21 mouse cellular contexts compared by ENCODE assay signal in genomic region chr4:98189894-98190293, GRCm38 (mm10).
DNase-seq lines count a peak whose midpoint lies in the region; ATAC-seq and TF ChIP-seq lines count a peak whose summit lies in the region.
"Had no signal": no experiment of that assay in that cellular context is flagged by ENCODE, and none has a peak within 500 bp of the region (broad histone marks: within the 10 kb centered on the region; RNA-seq: fewer than 3 reads in every experiment).

No protein-coding gene starts in this region.

- TF ChIP-seq EP300 in lung, postnatal 0 days (IDR thresholded peaks at IDR 0.05), result no peak

- peak overlapping the region; percentile 30; the same call in 1 of the 2 replicates for H3K27ac ChIP-seq in lung, embryonic 15.5 days
- H3K27ac ChIP-seq in lung, postnatal 0 days (ENCODE audit: low read length), result no peak overlapping the region
- H3K27ac ChIP-seq in liver, embryonic 11.5 days (ENCODE audit: low read depth, low read length), result no peak overlapping the region
- H3K27ac ChIP-seq: embryonic facial prominence, embryonic 12.5 days; hindbrain, embryonic 15.5 days; kidney, postnatal 0 days; limb, embryonic 10.5 days; macrophage; midbrain, embryonic 13.5 days had no signal

- 50% methylated on average over 1 of the region's 1 CpGs for WGBS in lung, embryonic 15.5 days
- WGBS in lung, postnatal 0 days, result 35% methylated on average over 1 of the region's 1 CpGs
- 35% methylated on average over 1 of the region's 1 CpGs for WGBS in liver, embryonic 11.5 days

- H3K9me3 ChIP-seq in lung, embryonic 15.5 days, result no peaks in the 10 kb centered on the region
- no peaks in the 10 kb centered on the region for H3K9me3 ChIP-seq in lung, postnatal 0 days (ENCODE audit: low read length)
- no peaks in the 10 kb centered on the region for H3K9me3 ChIP-seq in liver, embryonic 11.5 days (ENCODE audit: control insufficient read depth, low read length)
- H3K9me3 ChIP-seq: embryonic facial prominence, embryonic 12.5 days; heart, embryonic 12.5 days; hindbrain, embryonic 15.5 days; limb, embryonic 10.5 days; midbrain, embryonic 13.5 days had no signal

- H3K36me3 ChIP-seq in lung, embryonic 15.5 days, result no peaks in the 10 kb centered on the region
- no peaks in the 10 kb centered on the region for H3K36me3 ChIP-seq in lung, postnatal 0 days (ENCODE audit: insufficient read depth, low read length)
- no peaks in the 10 kb centered on the region for H3K36me3 ChIP-seq in liver, embryonic 11.5 days (ENCODE audit: control insufficient read depth, insufficient read depth, low read length)
- H3K36me3 ChIP-seq: embryonic facial prominence, embryonic 12.5 days; heart, embryonic 12.5 days; hindbrain, embryonic 15.5 days; limb, embryonic 10.5 days; midbrain, embryonic 13.5 days had no signal

- H3K4me3 ChIP-seq in lung, embryonic 15.5 days, result no peak overlapping the region
- no peak overlapping the region for H3K4me3 ChIP-seq in lung, postnatal 0 days (ENCODE audit: low read depth, low read length)
- H3K4me3 ChIP-seq in liver, embryonic 11.5 days (ENCODE audit: low read depth, low read length), result no peak overlapping the region
- H3K4me3 ChIP-seq: embryonic facial prominence, embryonic 12.5 days; heart, embryonic 12.5 days; hindbrain, embryonic 15.5 days; limb, embryonic 10.5 days; midbrain, embryonic 13.5 days had no signal

- H3K4me1 ChIP-seq in lung, embryonic 15.5 days, result no peaks in the 10 kb centered on the region
- no peaks in the 10 kb centered on the region for H3K4me1 ChIP-seq in lung, postnatal 0 days (ENCODE audit: insufficient read depth, low read depth, low read length)
- H3K4me1 ChIP-seq in liver, embryonic 11.5 days (replicated peaks; ENCODE audit: control insufficient read depth, insufficient read depth, low read length), result no peaks in the 10 kb centered on the region
- H3K4me1 ChIP-seq: embryonic facial prominence, embryonic 12.5 days; heart, embryonic 12.5 days; hindbrain, embryonic 15.5 days; limb, embryonic 10.5 days; midbrain, embryonic 13.5 days had no signal

- no peak overlapping the region for H3K9ac ChIP-seq in lung, embryonic 15.5 days
- no peak overlapping the region for H3K9ac ChIP-seq in lung, postnatal 0 days (replicated peaks; ENCODE audit: low read depth)
- H3K9ac ChIP-seq in liver, embryonic 11.5 days (ENCODE audit: low read depth, low read length), result no peak overlapping the region
- H3K9ac ChIP-seq: embryonic facial prominence, embryonic 12.5 days; heart, embryonic 12.5 days; hindbrain, embryonic 15.5 days; midbrain, embryonic 13.5 days had no signal

- TF ChIP-seq CTCF in lung, postnatal 0 days (IDR thresholded peaks at IDR 0.05), result no peak

- H3K4me2 ChIP-seq in lung, embryonic 15.5 days, result no peak overlapping the region
- no peak overlapping the region for H3K4me2 ChIP-seq in lung, postnatal 0 days (replicated peaks; ENCODE audit: low read depth, low read length)
- no peak overlapping the region for H3K4me2 ChIP-seq in liver, embryonic 11.5 days
- H3K4me2 ChIP-seq: embryonic facial prominence, embryonic 12.5 days; heart, embryonic 12.5 days; hindbrain, embryonic 15.5 days; midbrain, embryonic 13.5 days had no signal

- DNase-seq in lung, postnatal 0 days (ENCODE audit: low spot score), result no peak
- peak; percentile 66 for DNase-seq in c-Kit-positive CD71-positive TER-119-negative erythroid progenitor cells, embryonic 14.5 days (ENCODE audit: low read depth)
- no peak for DNase-seq in liver, embryonic 11.5 days (ENCODE audit: low spot score)
- DNase-seq in cerebellum, adult 11 months, result no peak
- no peak for DNase-seq in adrenal gland, adult (ENCODE audit: inconsistent age in 2 of 2, low spot score in 1 of 2)
- DNase-seq in cerebellum, postnatal 14 days, result no peak
- DNase-seq: adrenal gland, postnatal 25 days; cerebellum, adult 11-12 months; layer of hippocampus, postnatal 36 days; lung, adult 2 months had no signal

- no peaks in the 10 kb centered on the region for H3K27me3 ChIP-seq in lung, embryonic 15.5 days
- no peaks in the 10 kb centered on the region for H3K27me3 ChIP-seq in lung, postnatal 0 days (replicated peaks; ENCODE audit: insufficient read depth, low read length)
- no peaks in the 10 kb centered on the region for H3K27me3 ChIP-seq in liver, embryonic 11.5 days (replicated peaks; ENCODE audit: control insufficient read depth, insufficient read depth, low read length)
- H3K27me3 ChIP-seq: CH12.LX; embryonic facial prominence, embryonic 12.5 days; heart, embryonic 12.5 days; hindbrain, embryonic 15.5 days; midbrain, embryonic 13.5 days had no signal

- ATAC-seq in lung, embryonic 15.5 days (ENCODE audit: borderline replicate concordance, extremely low read depth, low FRiP score, low TSS enrichment), result no peak; the same call in 1 of the 2 replicates
- no peak for ATAC-seq in lung, postnatal 0 days
- ATAC-seq in liver, embryonic 11.5 days (replicated peaks; ENCODE audit: low FRiP score), result peak; percentile 88
- ATAC-seq in megakaryocyte-erythroid progenitor cell, adult 5-6 weeks (replicated peaks; ENCODE audit: low FRiP score, low TSS enrichment, poor library complexity, severe bottlenecking), result peak; percentile 96
- ATAC-seq: intestine, embryonic 16.5 days; midbrain, embryonic 13.5 days had no signal

Comparison
In these comparisons a context has a peak if more than half of its experiments do, and no peak if none do; other contexts are left out.
1. ATAC-seq: peak in liver, embryonic 11.5 days (single experiment) and megakaryocyte-erythroid progenitor cell, adult 5-6 weeks (single experiment); none in lung, embryonic 15.5 days (single experiment) and lung, postnatal 0 days (single experiment).